Mouse (Mus musculus) lung, postnatal 14 days (tissue): ENCODE results near the gene Hist2h4.
"Not testable (repeated sequence)": the region's sequence is repeated elsewhere in the genome, so short reads cannot be mapped to it uniquely, and the experiment has no call there.

Source experiments
- DNase-seq: peaks from one replicate; pipeline ENCODE4 v3.0.0; 2021

The Hist2h4 gene

DNA sequence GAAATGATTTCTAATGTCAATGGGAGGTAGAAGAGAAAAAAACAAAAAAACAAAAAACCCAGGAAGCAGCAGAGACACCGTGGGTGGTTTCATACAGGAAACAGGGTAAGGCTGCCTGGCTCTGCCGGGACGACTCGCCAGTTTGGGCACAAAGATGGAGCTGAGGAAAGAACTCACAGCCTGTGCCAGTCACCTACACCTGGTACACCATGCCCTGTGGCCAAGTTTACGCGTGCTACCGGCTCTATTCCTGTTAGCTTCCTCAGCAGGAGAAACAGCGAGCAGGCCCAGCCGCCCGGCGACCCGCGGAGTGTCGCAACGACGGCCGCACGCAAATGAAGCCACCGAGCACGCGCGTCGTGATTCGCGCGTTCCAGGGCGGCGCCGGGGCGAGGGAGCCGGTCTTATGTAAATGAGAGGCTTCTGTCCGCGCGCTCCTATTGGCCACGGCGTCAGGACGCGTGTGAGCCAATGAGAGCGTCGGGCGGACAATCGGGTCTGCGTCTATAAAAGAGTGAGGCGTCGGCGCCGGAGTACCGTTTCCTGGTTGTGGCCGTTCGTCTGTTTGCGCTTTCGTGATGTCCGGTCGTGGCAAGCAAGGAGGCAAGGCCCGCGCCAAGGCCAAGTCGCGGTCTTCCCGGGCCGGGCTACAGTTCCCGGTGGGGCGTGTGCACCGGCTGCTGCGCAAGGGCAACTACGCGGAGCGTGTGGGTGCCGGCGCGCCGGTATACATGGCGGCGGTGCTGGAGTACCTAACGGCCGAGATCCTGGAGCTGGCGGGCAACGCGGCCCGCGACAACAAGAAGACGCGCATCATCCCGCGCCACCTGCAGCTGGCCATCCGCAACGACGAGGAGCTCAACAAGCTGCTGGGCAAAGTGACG is 17.9 kb downstream of the Hist2h4 start, which contains the start of gene Hist2h2aa1:
Gene Hist2h2aa1, plus strand, starts transcription at position 495 of the 884 bp plus-strand sequence.
- DNase-seq = peak; percentile 81

DNA sequence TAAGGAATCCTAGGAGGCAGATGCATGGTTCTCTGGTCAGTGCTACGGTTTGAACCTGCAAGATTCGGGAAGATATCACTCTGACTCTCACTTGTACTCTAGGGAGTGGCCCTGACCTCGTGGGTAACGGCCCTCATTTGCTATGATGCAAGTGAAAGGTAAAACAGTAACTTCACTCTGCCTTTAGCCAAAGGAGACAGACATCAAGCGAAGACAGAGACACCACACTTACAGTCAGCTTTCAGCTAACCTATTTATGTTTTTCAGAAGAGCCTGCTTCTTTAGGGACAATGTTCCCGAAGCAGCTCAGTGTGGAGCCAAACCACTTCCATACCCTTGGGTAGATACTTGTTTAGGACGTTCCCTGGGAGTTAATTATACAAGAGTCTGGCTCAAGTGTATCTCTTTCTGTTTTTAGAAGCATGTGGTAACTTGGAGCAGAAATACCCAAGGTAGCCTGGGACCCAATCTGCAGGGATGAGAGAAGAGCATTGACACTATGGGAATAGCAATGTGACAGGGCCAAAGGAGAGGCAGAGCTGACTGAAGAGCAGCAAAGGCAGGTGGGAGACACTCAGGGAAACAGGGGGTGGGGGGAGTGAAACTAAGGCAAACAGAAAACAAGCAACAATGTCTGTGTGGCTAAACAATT is 19.1 kb downstream of the Hist2h4 start:
- DNase-seq = no peak

DNA sequence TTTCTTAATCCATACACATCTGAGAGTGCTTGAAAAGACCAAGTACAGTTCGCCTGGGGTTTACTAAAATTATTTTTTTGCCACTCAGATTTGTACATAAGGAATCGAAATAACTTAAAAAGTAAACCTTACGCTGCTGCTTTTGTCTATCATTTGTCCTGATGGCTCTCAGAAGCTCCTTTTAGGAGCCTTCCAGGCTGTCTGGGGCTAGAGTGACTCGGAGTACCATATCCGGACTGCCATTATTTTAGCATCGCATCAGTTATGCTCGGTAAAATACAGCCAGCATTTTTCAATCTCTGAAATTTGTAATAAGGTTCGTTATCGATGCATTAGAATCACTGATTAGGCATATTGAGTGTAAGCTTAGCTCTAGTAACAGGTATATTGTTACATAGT is 22.3 kb downstream of the Hist2h4 start:
- DNase-seq = no peak

DNA sequence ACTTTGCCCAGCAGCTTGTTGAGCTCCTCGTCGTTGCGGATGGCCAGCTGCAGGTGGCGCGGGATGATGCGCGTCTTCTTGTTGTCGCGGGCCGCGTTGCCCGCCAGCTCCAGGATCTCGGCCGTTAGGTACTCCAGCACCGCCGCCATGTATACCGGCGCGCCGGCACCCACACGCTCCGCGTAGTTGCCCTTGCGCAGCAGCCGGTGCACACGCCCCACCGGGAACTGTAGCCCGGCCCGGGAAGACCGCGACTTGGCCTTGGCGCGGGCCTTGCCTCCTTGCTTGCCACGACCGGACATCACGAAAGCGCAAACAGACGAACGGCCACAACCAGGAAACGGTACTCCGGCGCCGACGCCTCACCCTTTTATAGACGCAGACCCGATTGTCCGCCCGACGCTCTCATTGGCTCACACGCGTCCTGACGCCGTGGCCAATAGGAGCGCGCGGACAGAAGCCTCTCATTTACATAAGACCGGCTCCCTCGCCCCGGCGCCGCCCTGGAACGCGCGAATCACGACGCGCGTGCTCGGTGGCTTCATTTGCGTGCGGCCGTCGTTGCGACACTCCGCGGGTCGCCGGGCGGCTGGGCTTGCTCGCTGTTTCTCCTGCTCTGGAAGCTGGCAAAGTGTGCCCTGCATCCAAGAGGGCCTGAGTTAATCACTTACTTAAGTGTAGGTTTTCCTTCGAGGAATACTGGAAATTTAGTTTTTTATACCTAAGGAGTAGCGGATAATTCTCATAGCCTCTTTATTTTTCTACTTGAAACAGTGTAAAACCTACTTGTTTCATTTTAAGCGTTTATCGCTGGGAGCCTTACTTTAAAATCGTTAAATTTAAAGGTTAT is 22.9 kb downstream of the Hist2h4 start, which contains the start of gene Hist2h2aa2:
Gene Hist2h2aa2, minus strand, starts transcription at position 328 of the 850 bp plus-strand sequence.
- peak; percentile 96 for DNase-seq

DNA sequence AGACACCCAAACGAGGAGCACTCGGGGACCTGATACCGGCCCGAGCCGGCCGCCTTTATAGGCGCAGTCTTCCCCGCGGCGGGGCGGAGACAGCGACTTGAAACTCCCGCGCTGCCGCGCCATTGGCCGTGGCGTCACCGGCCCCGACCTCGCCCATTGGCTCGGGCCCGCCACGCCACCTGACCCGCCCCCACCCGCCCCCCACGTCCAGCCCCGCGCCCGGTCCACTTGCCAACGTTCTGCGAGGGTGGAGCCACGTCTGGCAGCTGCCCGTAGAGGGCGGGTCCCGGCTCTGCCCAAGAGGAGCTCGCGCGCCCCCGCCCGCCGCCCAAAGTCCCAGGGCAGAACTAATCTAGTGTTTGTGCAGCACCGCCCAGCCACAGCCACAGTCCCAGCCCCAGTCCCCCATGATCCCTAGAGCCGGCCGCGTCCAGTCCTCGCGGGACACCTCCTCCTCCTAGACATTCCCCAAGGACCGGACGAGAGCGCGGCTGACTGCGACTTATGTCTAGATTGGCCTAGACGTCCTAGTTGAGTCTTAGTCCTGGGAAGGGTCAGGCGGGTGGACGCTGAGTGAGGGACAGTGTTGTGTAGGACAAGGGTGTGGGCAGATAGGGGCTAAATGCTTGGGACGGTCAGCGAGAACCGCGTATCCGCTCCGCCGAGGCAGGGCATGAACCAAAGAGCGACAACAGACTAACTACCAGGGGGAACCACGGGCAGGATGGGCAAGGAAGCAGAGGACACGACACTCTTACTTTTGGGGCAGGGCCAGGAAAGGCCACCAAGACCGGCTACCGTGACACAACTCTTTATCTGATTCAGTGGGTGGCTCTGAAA is 23.9 kb downstream of the Hist2h4 start, which contains the start of gene Hist2h3c2:
Gene Hist2h3c2, minus strand, starts transcription at position 174 of the 840 bp plus-strand sequence.
- not testable (repeated sequence) for DNase-seq

DNA sequence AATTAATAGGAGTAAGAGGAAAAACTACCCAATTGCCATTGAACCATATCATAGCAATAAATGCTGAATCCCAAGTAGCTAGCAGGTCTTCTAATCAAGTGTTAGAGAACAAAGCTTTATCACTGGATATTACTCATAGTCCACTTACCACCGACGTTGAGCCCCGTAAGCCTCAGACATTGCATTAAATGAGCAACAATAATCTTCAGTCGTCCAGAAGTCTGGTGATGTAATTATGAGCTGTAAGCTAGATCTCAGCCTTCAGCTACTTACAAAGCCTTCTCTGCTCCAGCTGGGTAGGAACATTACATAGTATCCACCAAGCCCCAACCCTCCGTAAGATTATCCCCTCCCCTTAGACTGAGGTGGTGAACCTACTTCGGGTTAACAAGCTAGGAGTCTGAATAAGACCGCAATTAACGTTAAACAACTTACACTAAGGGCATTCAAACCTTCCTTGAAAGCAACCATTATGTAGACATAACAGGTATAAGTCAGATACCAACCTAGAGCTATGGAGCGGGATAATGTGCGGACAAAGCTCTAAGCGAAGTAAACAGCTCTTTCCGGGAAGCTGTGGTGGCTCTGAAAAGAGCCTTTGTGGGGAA is 25.1 kb downstream of the Hist2h4 start:
- DNase-seq = no peak

DNA sequence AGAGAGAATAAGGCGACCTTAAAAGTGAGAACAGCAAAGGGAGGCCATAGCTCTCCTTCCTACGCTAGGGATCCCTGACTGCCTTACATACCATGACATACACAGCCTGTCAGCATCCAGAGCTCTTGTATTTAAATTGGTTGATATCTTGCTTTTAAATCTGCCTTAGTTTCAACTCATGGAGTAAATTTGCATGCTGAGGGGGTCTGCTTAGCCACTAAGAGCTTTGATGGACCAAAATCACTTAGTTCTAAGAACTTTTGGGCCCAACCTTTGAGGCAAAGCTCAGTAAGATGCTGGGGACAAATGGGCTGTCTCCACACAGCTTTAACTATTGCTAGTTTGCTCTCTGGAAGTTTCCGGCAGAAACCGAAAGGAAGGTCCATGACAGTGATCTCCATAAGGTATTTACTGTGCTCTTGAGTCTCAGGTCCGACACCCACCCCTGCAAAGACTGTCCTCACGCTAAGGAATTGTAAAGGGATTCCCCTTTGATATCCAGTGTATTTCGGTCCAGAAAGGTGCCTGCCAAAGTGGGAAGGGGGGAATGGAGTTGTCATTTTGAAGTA is 25.7 kb downstream of the Hist2h4 start:
- no peak for DNase-seq

DNA sequence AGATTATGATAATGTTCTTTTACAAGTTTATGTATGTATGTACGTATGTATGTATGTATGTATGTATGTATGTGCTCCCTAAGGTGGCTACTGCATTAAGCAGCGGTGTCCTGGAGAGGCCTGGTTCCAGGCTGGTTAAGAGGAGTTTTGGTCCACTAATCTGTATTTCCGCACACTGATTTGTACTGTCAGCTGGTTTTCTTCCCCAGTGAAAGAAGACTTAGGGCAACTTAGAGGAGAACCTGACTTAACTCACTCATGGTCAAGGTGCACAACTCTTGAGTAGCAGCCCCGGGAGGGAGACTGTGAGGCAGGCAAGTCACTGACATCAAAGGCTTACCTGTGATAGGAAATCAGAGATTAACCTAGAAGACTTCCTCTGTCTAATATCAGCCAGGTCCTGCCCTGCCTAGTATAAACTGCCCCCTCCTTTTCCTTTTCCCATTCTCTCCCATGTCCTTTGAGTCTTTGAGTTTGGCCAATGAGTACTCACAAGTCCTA is 26.2 kb downstream of the Hist2h4 start:
- no peak for DNase-seq

DNA sequence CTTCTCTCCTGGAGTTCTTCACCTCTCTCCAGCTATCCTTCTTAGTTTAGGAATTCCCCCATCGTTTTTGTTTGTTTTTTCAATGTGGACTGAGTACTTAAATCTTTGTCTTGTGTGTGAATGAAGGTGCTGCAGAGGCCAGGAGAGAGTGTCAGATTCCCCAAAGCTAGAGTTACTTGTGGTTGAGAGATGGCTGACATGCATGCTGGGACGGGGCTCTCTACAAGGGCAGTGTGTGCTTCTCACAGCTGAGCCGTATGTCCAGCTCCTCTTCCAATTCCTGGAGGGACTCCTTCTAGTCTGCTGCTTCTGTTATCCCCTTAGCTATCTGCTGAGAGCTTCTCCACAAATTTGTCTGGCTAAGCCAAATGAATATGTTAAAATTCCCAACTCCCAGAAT is 27.3 kb downstream of the Hist2h4 start:
- DNase-seq = no peak

DNA sequence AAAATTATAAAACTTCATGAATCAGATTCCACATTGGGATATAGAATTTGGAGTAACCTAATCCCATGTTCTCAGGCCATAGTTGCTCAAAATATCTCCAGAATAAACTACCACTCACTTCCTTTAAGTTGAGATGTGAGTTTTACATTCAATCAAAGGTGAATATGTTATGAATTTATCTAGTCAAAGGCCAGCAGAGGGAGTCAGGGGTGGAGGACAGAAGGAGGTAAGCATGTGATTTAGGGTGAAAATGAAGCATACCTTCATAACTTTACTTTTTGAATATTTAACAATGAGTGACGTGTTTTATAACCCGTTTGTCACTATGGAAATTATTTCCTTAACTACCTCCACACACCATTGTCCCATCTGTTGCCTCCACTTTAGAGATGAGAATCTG is 28.2 kb downstream of the Hist2h4 start:
- no peak for DNase-seq

DNA sequence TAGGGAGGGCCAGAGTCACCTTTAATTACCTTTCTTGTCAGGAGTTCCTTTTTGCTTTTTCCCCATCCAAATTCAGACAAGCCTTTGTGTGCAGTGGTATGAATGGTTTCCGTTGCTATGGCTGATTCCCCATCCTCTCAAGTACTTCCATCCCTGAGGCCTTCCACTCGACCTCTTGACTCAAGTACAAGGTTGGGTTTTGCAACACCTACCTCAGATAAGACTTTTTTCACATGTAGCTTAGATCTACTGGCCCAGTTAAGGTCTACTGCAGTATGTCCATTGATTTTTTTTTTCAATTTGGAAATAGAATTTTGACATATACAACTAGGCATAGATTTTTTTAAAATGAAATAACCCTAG is 31.4 kb downstream of the Hist2h4 start:
- peak; percentile 18 for DNase-seq

DNA sequence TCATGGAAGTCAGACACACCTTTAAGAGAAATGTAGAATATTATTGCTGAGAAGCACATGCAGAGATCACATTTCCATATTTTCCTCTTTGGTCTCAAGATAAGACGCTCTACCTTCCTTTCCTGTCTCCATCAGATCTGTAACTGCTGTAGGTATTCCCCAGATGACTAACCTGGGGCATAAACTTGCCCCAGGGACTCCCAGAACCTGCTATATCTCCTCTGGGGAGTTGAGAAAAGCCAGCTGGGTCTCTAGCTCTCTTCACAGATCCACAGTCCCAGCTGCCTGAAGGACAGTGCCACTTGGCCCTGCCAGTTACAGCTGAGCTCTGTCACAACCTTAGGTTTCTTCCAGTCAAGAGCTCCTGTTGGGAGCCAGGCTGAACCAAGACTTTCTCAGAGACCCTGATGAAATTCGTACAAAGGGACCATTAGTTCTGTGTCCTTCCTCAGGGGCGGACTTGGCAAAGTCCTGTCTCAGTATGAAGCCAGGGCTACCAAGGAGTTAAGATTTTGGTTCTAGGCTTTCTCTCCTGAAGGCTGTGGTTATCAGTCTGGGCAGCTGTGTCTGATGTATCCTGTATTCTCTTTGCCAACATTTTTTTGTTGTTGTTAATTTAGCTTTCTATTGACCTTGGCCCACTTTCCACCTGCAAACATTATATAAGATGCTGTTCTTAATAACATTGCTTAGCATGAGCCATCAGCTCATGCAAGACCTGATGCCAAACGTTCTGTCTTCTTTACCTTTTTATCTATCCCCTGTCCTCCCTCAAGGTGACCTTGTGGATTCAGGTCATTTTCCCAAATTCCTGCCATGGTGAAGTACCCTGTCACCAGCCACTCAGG is 32.0 kb downstream of the Hist2h4 start:
- no peak for DNase-seq

DNA sequence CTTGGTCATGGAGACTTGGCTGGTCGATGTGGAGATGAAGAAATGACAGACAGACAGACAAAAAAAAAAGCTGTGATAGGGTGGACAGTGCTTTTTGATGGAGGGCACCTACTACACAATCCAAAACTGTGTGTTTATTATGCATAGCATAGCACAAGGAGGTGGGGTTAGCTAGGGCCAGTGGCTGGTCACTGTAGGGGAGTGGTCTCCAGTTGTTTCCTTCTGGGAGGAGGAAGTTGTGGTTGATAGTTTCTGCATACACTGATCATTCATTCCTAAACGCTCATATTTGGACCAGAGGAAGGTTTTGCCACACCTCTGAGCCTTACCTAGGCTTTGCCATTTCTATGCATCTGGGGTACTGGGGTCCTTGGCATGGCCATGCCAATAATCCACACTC is 32.7 kb downstream of the Hist2h4 start:
- DNase-seq = no peak

DNA sequence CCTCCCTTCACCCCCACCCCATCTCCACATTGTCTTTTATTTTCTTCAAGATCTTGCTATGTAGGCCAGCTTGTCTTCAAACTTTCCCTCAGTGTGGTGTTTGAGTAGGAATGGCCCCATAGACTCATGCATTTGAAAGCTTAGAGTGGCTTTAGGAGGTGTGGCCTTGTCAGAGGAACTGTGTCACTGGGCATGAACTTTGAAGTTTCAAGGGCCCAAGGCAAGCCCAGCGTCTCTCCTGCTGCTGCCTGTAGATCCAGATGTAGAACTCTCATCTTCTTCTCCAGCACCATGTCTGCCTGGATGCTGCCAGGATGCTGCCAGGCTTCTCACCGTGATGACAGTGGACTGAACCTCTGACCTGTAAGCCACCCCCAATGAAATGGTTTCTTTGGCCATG is 34.3 kb downstream of the Hist2h4 start:
- no peak for DNase-seq

DNA sequence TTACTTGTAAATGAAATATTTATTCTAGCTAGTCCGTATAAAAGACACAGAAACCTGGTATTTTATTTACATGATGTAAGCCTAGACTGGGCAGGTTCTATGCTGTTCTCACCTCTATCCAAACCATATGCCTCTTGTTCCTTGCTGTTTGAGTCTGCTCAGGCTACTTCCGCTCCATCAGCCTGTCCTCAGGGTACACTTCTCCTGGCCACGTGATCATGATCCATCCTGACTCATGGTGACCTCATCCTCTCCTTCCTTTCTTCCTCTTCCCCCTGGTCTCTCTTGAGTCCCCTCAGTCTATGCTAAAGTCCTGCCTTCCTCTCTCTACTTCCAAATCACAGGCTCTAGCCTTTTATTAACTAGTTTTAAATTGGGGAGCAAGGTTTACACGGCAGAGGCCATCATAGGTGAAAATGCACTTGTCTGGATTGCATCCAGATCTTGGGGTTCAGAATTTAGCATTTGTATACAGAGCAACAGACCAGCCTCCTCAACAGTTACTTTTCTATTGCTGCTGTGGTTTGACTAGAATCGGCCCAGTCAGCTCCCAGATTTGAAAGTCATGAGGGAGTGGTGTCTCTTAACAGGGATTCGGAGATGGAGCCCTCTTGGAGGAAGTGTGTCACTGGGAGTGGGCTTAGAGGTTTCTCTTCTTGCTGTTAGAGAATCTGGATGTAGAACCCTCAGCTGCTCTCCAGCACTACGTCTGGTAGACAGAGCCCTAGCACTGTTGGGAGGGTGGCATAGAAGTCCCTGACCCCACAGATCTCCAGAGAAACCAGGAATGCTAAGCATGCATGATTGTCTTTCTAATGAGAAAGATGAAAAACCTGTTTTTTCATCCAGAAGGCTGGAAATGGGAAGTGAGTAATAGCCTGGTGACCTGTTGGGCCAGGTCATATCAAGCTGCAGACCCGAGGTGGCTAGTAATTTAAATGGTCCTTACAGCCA is 36.1 kb downstream of the Hist2h4 start:
- DNase-seq = no peak

DNA sequence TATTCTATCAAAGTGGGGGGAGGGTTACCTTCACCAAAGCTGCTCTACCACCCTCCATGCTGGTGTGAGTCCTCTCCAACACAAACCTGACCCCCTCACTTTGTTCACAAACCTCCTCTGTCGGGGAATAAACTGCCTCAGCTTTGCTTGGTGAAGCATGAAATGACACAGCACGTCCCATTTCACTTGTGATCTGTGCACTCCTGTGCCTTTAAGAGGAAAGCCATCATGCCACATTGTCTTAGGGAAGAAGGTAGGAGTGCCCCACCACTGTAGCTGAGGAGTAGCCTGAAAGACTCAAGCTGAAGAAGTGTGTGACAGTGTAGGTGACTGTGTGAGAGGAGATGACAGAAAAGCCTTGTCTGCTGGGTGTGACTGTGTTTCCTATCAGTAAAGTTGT is 37.7 kb downstream of the Hist2h4 start:
- DNase-seq = no peak

DNA sequence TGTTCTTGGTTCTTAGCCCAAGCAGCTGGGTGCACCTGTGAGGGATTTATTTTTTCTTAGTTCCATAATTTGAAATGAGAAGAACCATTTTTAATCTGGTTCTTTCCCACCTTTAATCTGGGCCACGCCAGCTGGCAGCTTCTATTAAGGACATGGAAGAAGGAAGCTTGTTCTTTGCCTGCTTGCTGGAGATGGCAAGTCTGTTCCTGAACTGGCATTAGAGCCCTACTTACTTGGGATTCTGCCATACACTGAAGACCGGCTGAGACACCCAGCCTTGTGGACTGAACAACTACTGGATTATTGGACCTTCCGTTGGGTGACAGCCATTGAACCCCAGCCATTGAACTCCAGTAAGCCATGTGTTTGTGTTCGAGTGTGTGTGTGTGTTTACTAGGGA is 40.3 kb downstream of the Hist2h4 start:
- no peak for DNase-seq

DNA sequence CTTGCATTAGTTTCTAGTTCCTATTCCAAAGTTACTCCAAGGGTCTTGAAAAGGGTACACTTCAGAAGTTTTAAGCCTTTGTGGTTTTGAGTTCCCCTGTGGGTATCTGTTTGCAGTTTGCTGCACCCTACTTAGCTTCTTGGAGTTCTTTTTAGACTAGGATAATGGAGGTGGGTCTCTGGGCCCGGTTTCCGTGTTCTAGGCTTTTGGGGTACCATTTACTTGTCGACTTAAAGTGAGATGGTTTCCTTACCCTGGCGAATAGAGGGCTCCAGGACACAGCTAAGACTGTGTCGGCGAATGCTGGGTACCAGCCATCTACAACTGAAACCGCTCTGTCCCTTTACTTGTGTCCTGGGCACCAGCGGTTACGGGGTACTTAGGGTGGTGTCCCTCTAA is 41.5 kb downstream of the Hist2h4 start:
- no peak for DNase-seq
